Mouse (Mus musculus) heart, adult 11 months (tissue): Measurements from ENCODE around the gene Grid2.

Experiments
- DNase-seq: peaks from one replicate; pipeline ENCODE4 v3.0.0; 2022

The Grid2 gene

DNA sequence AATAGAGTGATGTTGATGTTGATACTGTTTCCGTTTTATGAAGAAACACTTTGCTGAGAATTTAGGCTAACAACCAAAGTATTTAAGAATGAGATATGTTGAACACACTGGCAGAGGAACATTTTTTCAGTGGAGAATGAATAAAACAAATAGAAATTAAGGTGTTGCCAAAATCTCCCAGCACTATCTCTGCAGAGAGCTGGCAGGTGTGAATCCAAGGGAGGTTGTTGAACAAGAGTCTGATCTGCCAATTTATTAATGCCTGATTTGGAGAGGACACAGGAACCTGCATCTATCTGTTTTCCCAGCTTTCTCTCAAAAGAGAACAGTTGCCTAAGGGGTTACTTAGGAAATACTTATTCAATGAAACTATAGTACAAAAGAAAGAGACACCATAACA is 822.2 kb downstream of the Grid2 start:
- DNase-seq: no peak

DNA sequence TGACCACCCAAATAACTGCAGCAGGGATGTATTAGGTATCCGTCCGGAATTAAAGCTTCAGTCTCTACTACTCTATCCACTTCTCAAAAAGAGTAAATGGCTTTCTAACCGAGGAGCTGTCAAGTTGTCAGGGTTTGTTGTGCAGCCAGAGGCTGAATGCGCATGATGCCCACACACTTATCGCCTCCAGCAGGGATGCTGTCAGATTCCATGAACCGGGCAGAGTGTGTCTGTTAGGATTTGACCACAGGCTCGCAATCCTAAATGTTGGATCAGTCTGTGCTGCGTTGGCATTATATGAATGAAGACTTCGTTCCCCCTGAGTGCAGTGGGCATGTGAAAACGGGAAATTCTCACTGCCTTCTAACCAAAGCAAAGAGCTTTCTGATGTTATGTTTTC is 843.0 kb downstream of the Grid2 start:
- DNase-seq: no peak

DNA sequence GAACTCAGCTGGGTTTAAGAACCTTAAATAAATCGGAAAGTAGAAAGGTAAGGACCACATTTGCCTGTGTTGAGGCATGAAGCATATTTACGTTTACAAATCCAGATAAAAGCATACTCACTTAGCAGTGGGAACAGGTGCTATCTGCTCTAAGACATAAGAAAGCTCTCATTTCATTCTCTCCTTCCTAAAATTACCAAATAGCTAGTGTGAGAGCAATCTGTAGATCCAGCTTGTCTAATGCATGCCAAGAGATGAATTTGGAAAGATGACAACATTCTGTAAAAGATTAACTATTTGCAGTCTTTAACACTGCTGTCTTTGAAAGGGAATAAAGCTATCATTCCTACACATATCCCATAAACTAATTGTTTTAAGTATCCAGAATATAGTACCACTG is 858.9 kb downstream of the Grid2 start:
- no peak for DNase-seq

DNA sequence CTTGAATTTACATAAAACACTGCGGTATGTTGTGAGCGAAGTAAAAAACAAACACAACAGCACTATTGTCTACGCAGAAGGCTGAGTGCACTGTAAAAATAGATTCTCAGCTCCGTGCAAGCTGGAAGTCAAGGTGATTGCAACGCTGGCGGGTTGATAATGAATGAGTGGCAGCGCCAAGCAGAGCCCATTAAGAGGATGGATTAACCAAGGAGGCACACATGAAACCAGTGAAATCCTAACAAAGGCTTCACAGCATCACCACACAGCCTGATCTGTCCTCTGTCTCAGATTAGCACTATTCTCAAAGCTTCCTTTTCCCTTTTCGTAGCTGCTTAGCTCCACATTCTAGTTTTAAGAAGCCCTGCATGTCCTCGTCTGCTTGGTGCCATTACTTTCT is 880.6 kb downstream of the Grid2 start:
- DNase-seq: no peak

DNA sequence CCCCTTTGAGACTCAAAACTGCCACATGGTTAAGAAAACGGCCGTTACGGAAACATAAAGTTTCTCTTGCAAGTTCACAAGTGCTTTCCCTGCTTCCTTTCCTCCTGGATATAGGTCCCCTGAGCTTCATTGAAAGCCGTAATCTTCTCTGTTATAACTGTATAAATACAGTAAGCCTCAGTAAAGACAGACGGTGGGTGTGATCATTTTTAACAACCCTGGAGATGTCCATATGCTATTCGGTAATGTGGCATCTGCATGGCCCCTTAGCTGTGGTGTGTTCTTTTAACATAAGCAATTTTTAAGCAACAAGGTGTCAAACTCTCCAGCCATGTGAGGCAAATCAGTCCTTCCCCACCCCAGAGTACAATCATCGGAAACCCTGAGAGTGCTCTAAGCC is 892.9 kb downstream of the Grid2 start:
- no peak for DNase-seq

DNA sequence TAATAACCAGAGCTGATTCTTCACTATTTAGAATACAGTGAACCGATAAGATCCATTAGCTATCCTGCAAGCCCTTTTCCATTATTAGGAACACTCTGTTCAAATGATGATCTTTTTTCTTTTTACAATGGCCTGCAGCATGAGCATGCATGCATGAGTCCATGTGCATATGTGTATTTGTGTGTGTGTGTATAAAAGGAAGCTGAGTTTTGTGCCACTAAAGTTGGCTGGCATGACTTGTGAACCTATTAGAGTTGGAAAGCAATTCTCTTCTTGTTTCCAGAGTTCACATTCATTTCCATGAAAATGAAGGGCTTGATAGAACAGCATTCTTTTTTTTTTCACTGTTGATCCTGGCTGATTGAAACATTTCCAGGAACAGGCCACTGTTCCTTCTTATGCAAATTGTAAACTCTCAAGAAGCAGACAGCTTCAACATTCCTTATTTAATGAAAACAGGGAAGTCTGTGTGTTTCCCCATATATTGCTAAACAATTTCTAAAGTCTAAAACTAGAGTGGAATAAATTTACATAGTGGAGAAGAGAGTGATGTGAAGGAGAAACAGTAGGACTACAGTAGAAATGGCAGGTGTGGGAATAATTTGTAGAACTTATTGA is 919.4 kb downstream of the Grid2 start:
- DNase-seq: no peak

DNA sequence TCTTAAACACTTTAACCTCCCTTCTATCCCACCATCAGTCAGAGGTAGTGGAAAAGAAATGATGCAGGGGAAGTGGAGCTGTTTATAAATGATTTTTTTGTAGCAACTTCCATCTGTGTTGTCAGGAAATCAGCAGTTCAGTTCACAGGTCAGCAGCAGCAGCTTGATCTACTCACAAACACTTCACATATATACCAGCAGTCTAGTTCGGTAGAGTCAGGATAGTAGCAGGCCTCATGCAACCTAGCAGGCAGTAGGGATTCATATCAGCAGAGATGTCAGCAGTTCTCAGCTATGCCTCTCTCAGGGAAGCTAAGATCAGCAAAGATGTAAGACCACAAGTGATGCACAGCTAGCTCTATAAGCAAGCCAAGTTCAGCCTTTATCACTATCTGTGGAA is 938.0 kb downstream of the Grid2 start:
- no peak for DNase-seq

DNA sequence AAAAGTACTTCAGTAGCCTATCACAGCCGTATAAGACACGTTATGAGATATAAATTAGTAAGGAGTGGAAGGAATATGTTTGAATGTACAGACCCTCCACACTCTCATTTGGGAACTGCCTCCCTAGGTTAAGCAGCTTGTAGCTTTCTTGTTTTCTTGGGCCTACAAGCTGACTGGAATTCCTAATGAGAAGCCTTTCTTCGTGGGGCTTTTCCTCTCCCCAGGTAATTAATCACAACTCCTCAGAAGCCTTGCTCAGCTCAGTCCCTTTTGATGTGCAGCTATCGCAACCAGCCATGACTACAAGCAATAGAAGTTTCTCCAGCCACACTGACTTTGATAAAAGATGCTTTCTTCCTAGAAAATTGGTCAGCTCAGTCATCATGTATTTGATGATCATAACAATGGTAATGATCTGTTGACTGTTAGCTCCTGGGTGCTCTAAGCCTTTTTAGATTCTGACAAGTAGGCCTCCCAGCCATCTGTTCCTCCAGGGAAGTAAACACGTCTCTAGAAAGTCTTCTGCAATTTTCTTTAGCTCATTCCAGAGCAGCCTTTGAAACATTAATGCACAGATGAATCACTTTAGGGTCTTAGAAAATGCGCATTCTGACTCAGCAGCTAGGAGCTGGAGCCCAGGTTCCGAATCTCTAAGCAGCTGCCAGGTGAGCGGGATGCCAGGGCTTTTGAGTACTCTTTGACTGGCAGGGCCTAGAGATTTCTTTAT is 946.9 kb downstream of the Grid2 start:
- DNase-seq: no peak

DNA sequence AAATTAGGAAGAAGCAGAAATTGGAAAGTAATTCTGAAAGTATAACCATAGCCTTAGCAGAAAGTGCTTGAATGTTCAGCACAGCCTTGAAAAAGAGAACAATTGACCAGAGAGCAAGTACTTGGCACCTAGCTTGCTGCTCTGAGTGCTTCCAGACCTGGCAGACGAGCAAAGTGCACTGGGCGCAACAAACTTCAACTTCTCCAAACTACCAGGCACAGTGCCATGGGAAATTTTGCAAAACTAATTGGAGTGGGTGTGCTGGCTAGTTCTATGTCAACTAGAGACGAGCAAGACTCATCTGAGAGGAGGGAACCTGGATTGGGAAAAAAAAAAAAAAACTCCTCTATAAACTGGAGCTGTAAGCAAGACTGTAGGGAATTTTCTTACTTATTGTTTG is 980.7 kb downstream of the Grid2 start:
- no peak for DNase-seq

DNA sequence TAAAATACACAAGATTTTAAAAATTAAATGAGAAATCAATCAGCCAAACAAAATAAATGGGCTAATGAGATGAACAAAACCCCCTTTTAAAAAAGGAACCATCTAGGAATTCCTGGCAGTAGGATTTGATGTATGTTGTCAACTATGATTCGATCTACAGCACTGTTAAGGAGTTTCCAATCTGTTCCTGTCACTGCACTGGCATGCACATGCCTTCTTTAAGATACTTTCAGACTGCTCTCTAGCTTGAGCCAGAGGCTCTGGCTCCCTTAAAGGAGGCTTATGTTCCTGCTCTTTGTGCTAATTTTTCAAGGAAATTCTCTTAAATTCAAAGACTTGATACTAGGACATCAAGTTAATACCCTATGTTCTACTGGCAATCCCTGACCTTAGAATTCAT is 984.9 kb downstream of the Grid2 start:
- DNase-seq: no peak

DNA sequence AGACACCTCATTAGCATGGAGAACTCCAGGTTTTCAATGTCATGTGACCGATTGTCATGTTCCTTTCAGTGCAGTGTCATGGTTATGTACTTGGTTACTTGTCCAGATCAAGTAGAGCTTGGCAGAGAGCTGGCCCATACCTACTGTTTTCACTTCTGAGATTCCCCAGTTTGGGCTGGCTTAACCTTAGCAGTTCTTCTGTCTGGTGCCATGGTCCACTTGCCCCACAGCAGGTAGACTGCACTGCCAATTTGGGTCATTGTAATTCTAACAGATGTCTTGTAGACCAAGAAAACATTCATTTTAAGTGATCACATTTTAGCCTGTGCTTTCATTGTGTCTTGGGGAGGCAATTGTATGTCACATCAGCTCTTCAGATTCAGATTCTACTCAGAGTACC is 990.3 kb downstream of the Grid2 start:
- DNase-seq: no peak

DNA sequence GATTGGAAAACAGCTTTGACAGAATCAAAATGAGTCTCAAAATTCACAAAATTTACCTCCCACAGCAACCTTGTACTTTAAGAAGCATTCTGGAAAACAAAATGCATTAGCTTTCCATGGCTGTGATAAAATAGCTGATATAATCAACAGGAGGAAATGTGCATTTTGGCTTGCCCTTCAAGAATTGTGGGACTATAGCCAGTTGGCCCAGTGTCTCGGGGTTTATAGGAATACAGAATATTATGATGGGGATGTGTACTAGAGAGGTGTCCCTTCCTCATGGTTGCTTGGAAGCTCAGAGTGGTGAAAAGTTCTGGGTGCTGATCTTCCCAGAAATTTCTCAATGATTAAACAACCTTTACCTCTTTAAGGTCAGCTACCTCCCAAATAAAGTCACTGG is 995.4 kb downstream of the Grid2 start:
- DNase-seq: no peak

DNA sequence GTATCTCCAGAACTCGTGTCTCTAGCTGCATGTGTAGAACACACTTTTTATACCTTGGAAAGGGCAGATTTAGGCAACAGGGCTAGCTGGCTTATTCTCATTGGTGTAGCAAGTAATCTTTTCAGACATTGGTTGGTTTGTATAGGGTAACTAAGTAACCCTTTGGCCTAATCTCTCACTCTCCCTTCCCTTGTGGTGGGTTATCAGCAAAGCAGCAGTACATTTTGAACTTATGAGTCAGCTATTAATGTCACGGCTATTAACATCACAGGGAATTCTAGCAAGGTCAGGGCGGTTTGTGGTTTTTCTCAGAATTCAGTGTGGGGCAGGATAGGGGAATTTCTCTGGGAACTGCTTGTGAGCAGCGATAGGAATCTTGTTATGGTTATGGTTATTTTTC is 1007.8 kb downstream of the Grid2 start:
- DNase-seq: no peak

DNA sequence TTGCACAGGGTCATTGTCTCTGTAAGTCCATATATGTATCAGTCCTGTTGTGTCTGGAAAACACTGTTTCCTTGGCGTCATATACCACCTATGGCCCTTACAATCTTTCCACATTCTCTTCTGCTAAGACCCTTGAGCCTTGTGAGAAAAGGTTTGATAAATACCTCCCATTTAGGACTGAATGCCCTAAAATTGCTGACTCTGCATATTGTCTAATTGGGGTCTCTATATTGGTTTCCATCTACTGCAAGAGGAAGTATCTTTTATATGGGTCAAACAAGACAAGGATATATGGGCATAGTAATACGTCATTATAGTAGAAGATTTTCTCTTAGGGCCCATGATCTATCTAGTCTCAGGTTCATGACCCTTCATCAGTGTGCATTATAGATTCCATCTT is 1008.5 kb downstream of the Grid2 start:
- DNase-seq: no peak

DNA sequence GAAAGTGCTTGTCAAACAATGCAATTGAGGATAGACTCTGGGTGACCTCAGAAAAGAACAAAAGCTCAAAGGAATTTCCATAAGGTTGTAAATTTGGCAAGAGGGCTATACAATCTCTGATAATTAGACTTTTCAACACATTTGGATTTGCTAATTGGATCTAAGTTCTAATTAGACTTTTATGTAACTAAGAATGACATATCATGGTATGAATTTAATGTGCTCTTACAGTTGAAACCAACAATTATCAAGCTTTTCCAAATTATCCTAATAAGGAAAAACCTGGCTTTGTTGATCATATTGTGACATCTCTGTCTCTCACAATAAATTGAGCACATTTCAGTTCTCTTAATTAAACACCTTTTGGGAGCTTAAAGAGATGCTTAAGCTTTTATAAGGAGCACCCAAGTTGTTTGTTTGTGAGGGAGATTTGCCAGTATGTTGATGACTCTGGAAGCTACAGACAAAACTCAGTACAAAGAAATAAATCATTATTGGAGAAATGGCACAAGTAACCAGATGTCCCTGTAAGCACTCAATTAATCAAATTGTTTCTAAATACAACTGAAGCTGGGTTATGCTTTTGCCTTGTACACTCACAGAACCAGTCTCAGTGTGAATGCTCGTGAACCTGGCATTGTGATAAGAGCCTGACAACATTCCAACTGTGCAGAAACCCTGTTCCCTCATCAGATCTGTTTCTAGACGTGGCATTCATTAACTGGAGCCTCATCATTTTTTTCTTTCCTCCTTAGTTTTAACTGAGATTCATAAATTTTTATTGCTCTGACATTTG is 1018.8 kb downstream of the Grid2 start:
- no peak for DNase-seq

DNA sequence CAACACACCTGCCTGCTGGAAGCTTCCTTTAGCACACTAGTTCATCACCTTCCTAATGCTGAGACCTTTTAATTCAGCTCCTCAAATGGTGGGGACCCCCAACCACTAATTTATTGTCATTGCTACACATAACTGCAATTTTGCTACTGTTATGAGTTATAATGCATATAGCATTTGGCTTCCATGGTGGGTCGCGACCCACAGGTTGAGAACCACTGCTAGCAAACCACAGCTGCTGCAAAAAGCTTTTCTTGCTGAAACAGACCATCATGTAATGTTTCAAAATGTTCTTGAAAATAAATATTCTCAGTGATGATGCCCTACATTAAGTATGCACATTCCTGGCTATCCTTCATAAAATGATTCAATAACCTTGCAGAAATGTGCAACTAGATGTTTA is 1024.3 kb downstream of the Grid2 start:
- no peak for DNase-seq

DNA sequence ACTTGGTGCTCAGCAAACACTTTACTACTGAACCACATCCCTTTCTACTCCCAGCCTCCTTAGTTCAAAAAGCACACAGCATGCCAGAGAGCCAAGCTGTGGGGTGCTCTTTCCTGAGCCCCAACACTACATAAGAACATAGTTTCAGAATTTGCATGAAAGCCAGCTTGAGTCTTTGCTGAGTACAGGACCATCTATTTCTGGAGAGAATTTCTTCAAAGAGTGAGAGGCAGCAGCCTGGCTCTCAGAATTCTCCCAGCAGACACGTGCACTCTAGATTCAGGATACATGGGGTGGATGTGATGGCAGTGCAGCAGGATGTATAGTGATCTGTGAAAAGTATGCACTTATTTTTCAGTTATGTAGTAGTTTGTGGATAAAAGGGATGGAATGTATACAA is 1038.1 kb downstream of the Grid2 start:
- DNase-seq: no peak

DNA sequence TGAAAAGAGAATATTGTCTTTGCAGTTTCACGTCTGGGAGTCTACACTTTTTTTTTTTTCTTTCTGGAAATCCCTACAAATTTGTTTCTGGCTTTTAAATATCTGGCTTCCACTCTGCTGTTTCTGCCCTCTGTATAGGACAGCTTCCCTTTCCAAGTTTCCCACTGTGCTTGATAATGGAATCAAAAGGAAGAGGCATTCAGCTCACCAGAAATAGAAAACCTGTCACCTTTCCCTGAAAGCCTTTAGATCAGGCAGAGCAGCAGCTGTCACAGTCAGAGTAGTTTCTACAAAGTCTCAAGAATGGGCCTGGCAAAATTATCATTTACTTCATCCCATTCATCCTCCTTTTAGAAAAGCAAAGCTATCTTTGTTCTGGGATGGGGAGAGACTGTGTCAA is 1042.0 kb downstream of the Grid2 start:
- no peak for DNase-seq

DNA sequence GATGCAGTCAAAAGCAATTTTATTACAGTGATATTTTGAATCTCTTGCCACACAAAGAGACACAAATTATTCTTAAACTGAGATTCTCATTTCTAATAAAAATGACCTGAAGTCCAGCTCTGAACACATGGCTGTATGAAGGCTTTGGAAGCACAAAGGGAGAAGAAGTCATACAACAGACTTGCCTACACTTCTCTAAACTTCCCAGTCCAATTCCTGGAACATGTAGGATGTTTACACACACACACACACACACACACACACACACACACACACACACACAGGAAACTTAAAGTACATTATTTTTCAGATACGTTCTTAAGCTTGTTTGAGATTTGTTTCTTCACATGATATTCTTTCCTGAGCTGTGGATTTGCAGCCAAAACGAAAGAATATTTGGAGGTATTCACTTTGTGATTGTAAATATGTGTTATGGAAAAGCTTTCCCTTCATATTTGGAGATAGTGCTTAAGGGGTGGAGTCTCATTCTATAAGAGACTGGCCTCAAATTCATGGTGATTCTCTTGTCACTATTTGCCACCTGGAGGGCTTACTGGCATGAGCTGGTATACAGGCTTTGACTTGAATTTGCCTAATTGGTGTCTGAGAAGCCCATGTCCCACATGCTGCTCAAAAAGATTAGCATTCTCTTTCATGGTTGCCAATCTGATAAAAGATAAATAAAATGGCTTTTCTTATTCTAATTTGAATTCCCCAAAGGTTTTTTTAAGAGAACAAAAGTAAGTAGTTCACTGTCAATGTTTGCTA is 1049.2 kb downstream of the Grid2 start:
- DNase-seq: peak; percentile 12

DNA sequence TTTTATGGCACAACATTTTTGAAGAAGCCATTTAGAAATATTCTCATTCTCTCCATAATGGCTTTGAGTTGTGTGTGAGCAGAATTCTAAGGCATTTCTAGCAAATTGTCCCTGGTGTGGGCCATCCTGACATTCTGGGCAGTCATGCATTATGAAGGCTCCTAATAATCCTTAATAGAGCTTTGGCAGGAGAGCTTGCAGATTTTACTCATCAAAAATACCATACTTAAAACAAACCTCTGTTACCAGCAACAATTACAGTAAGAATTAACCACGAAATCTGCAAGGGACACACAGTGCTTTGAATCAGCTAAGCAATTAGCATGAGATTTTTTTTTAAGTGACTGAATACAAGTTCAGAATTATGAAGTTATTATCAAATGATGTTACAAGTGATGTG is 1053.0 kb downstream of the Grid2 start:
- peak; percentile 27 for DNase-seq

DNA sequence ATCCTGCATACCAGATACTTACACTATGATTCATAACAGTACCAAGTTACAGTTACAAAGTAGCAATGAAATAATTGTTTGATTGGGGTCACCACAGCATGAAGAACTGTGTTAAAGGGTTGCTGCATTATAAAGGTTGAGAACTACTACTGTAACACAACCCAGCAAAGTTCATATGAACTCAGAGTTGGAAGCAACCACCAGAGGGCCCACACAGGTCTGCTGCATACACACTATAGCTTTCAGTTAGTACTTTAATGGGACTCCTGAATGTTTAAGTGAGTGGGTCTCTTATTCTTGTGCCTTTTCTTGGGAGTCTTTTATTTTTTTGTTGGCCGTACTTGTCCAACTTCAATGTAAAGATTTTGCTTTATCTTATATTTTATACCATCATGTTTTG is 1057.5 kb downstream of the Grid2 start:
- DNase-seq: no peak

DNA sequence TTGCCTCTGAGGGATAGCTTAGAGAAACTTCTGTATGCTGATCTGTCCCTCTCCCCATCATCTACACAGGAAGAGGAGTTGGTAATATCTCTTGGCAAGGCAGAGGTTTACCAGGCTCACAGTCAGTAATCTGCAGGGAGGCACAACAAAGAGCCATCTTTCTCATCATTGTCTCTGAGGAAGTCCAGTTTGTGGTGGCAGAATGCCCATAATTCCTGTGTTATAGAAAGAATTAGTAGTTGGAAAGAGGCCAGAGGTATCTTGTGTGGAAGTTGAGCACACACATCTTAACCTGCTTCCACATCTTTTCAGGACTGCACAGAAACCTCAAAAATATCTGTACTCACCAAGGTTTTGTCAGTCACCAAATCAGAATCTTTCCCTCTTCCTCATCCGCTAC is 1071.3 kb downstream of the Grid2 start:
- DNase-seq: peak; percentile 65

DNA sequence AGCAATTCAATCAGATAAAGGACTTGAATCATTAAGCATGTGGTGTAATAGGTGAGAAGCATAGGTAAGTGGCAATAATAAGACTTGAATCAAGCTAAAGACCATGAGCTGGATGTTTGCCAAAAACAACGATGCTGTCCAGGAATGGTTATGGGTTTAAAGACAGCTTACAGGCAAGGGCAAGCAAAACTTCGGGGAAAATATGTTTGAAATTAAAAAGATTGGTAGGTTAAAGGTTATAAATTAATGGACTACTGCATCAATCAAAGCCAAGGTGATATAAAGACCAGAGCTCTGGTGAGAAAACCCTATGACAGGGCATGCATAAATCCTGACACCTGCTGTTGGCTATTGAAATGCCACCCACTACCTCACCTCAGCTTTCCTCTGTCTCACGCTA is 1072.2 kb downstream of the Grid2 start:
- peak; percentile 63 for DNase-seq
